Mouse (Mus musculus) embryonic fibroblast, embryonic 13.5 days (primary cell): Measurements from ENCODE around the gene Gas7. TPM values are rescaled to one million over a fixed set of nuclear protein-coding genes. Genes with fewer than 3 reads are reported as not detected.

ENCODE experiments used
- H3K27ac ChIP-seq: 2 replicates; pipeline ENCODE4 v1.5.1; 2012; ENCODE audit warnings: low read length, control low read depth, inconsistent platforms; ENCODE audit not compliant: insufficient read depth
- H3K4me1 ChIP-seq: 2 replicates; pipeline ENCODE4 v1.6.1; 2011; ENCODE audit warnings: low read length; ENCODE audit not compliant: control insufficient read depth, insufficient read depth
- H3K4me3 ChIP-seq: 2 replicates; pipeline ENCODE4 v1.5.1; 2011; ENCODE audit warnings: mild to moderate bottlenecking, control low read depth, low read length; ENCODE audit not compliant: insufficient read depth
- CTCF ChIP-seq: IDR thresholded peaks from 2 replicates; pipeline ENCODE4 v1.5.1; 2011; ENCODE audit warnings: mild to moderate bottlenecking, control low read depth, low read length, moderate library complexity, borderline replicate concordance; ENCODE audit not compliant: insufficient read depth
- POLR2A ChIP-seq: IDR thresholded peaks from 2 replicates; pipeline ENCODE4 v1.6.1; 2011; ENCODE audit warnings: low read depth, mild to moderate bottlenecking, control low read depth, low read length, moderate library complexity
- polyA plus RNA-seq: library from polyadenylated mRNA; stranded (reverse); fragments of >200 nt; gene quantifications from 2 replicates; pipeline ENCODE4 v1.2.4, GENCODE M21; 2011; ENCODE audit warnings: low read depth; ENCODE audit not compliant: missing spikeins, insufficient read length

The Gas7 gene
- polyA plus RNA-seq, 1 experiment: 22.7 TPM

- TF ChIP-seq CTCF: no peak
- TF ChIP-seq POLR2A: no peak
- Histone ChIP-seq H3K4me3 (no peak overlapping the region), H3K4me1 (no peaks in the 10 kb centered on the region; the same call in 1 of the 2 replicates), H3K27ac (no peak overlapping the region)
Measured at GRCm38 (mm10) chr11:67733726-67734125, 278.5 kb downstream of the Gas7 start.

GRCm38 (mm10) chr11:67734597-67734996, 279.4 kb downstream of the Gas7 start:
- H3K27ac ChIP-seq: no peak overlapping the region
- TF ChIP-seq CTCF (no peak), POLR2A (no peak)
- no peaks in the 10 kb centered on the region; the same call in 1 of the 2 replicates for H3K4me1 ChIP-seq
- H3K4me3 ChIP-seq: no peak overlapping the region

GRCm38 (mm10) chr11:67738345-67738744, 283.1 kb downstream of the Gas7 start:
- H3K4me1 ChIP-seq: no peaks in the 10 kb centered on the region; the same call in 1 of the 2 replicates
- no peak overlapping the region for H3K27ac ChIP-seq
- TF ChIP-seq CTCF: no peak
- no peak for TF ChIP-seq POLR2A
- H3K4me3 ChIP-seq: no peak overlapping the region

Other genes starting within 250 kb of the Gas7 start
- gene Myh4, start 217.4 kb upstream of the Gas7 start, polyA plus RNA-seq: not detected in 2 replicates
- not detected in 2 replicates for gene Myh8, start 178.3 kb upstream of the Gas7 start, polyA plus RNA-seq
- gene Myh13, start 133.8 kb upstream of the Gas7 start, polyA plus RNA-seq: not detected in 2 replicates
- gene Rcvrn, start 239.9 kb downstream of the Gas7 start, polyA plus RNA-seq: not detected in 2 replicates